Mouse (Mus musculus): ENCODE measurements around the gene Nutm1. TPM values are rescaled to one million over a fixed set of nuclear protein-coding genes. Genes with fewer than 3 reads are reported as not detected.
"Not testable (repeated sequence)": the region's sequence is repeated elsewhere in the genome, so short reads cannot be mapped to it uniquely, and the experiment has no call there.

Gene Nutm1
- not detected in 2 replicates for polyA plus RNA-seq (2014; fragmentation: Nextera tagmentation; extraction: Ambion mirVana)

GRCm38 (mm10) chr2:112259241-112259962, at the start of gene Nutm1:
TSS of gene Nutm1 (minus strand) at chr2:112259291.
- Histone ChIP-seq H3K9ac (replicated peaks; ENCODE audit: low read depth, low read length) (no peak within 1 kb of the TSS), H3K4me1 (ENCODE audit: control insufficient read depth, insufficient read depth, low read length) (peaks cover 8% of the 10 kb centered on the region), H3K4me3 (ENCODE audit: low read depth, low read length) (no peak within 1 kb of the TSS), H3K27ac (ENCODE audit: low read length) (no peak within 1 kb of the TSS), H3K9me3 (ENCODE audit: control insufficient read depth, low read depth, low read length) (no peaks in the 10 kb centered on the region), H3K4me2 (replicated peaks; ENCODE audit: low read depth, low read length) (no peak within 1 kb of the TSS), H3K36me3 (ENCODE audit: control insufficient read depth, insufficient read depth, low read length) (no peaks in the 10 kb centered on the region), H3K27me3 (ENCODE audit: control insufficient read depth, insufficient read depth, low read length) (no peaks in the 10 kb centered on the region)
- WGBS, result 68% methylated on average over 10 of the region's 10 CpGs
- ATAC-seq (ENCODE audit: insufficient number of reproducible peaks, insufficient read depth, low FRiP score, low read depth), result no peak

- ATAC-seq (ENCODE audit: insufficient number of reproducible peaks, insufficient read depth, low FRiP score, low read depth), result no peak
- H3K9me3 ChIP-seq (ENCODE audit: control insufficient read depth, low read depth, low read length), result no peaks in the 10 kb centered on the region
Measured at GRCm38 (mm10) chr2:112308671-112309070, 49.6 kb upstream of the Nutm1 start.

GRCm38 (mm10) chr2:112298221-112298620, 39.1 kb upstream of the Nutm1 start:
- H3K27ac ChIP-seq (ENCODE audit: low read length), result no peak overlapping the region
- H3K36me3 ChIP-seq (ENCODE audit: control insufficient read depth, insufficient read depth, low read length), result no peaks in the 10 kb centered on the region
- no peak overlapping the region for H3K9ac ChIP-seq (replicated peaks; ENCODE audit: low read depth, low read length)
- WGBS, result 93% methylated on average over 4 of the region's 4 CpGs
- H3K27me3 ChIP-seq (ENCODE audit: control insufficient read depth, insufficient read depth, low read length), result no peaks in the 10 kb centered on the region
- no peak overlapping the region for H3K4me3 ChIP-seq (ENCODE audit: low read depth, low read length)
- no peaks in the 10 kb centered on the region for H3K9me3 ChIP-seq (ENCODE audit: control insufficient read depth, low read depth, low read length)
- no peaks in the 10 kb centered on the region for H3K4me1 ChIP-seq (ENCODE audit: control insufficient read depth, insufficient read depth, low read length)
- no peak for ATAC-seq (ENCODE audit: insufficient number of reproducible peaks, insufficient read depth, low FRiP score, low read depth)
- H3K4me2 ChIP-seq (replicated peaks; ENCODE audit: low read depth, low read length), result no peak overlapping the region

More at GRCm38 (mm10) chr2:112308671-112309070, 49.6 kb upstream of the Nutm1 start:
- Histone ChIP-seq H3K9ac (replicated peaks; ENCODE audit: low read depth, low read length) (no peak overlapping the region), H3K27ac (ENCODE audit: low read length) (no peak overlapping the region), H3K36me3 (ENCODE audit: control insufficient read depth, insufficient read depth, low read length) (no peaks in the 10 kb centered on the region), H3K4me1 (ENCODE audit: control insufficient read depth, insufficient read depth, low read length) (no peaks in the 10 kb centered on the region), H3K4me2 (replicated peaks; ENCODE audit: low read depth, low read length) (no peak overlapping the region), H3K27me3 (ENCODE audit: control insufficient read depth, insufficient read depth, low read length) (no peaks in the 10 kb centered on the region), H3K4me3 (ENCODE audit: low read depth, low read length) (no peak overlapping the region)
- WGBS, result 88% methylated on average over 3 of the region's 3 CpGs

GRCm38 (mm10) chr2:112296211-112296610, 37.1 kb upstream of the Nutm1 start:
- WGBS, result 82% methylated on average over 3 of the region's 3 CpGs
- no peak overlapping the region for H3K4me2 ChIP-seq (replicated peaks; ENCODE audit: low read depth, low read length)
- no peaks in the 10 kb centered on the region for H3K36me3 ChIP-seq (ENCODE audit: control insufficient read depth, insufficient read depth, low read length)
- no peak overlapping the region for H3K4me3 ChIP-seq (ENCODE audit: low read depth, low read length)
- H3K4me1 ChIP-seq (ENCODE audit: control insufficient read depth, insufficient read depth, low read length), result no peaks in the 10 kb centered on the region
- no peak overlapping the region for H3K9ac ChIP-seq (replicated peaks; ENCODE audit: low read depth, low read length)
- no peaks in the 10 kb centered on the region for H3K9me3 ChIP-seq (ENCODE audit: control insufficient read depth, low read depth, low read length)
- no peaks in the 10 kb centered on the region for H3K27me3 ChIP-seq (ENCODE audit: control insufficient read depth, insufficient read depth, low read length)
- ATAC-seq (ENCODE audit: insufficient number of reproducible peaks, insufficient read depth, low FRiP score, low read depth), result no peak
- H3K27ac ChIP-seq (ENCODE audit: low read length), result no peak overlapping the region

- H3K36me3 ChIP-seq (ENCODE audit: control insufficient read depth, insufficient read depth, low read length), result no peaks in the 10 kb centered on the region
- H3K27me3 ChIP-seq (ENCODE audit: control insufficient read depth, insufficient read depth, low read length), result no peaks in the 10 kb centered on the region
- no peak overlapping the region for H3K4me3 ChIP-seq (ENCODE audit: low read depth, low read length)
- WGBS, result 81% methylated on average over 2 of the region's 2 CpGs
- no peak for ATAC-seq (ENCODE audit: insufficient number of reproducible peaks, insufficient read depth, low FRiP score, low read depth)
- no peaks in the 10 kb centered on the region for H3K9me3 ChIP-seq (ENCODE audit: control insufficient read depth, low read depth, low read length)
- no peak overlapping the region for H3K9ac ChIP-seq (replicated peaks; ENCODE audit: low read depth, low read length)
- no peaks in the 10 kb centered on the region for H3K4me1 ChIP-seq (ENCODE audit: control insufficient read depth, insufficient read depth, low read length)
- no peak overlapping the region for H3K4me2 ChIP-seq (replicated peaks; ENCODE audit: low read depth, low read length)
- H3K27ac ChIP-seq (ENCODE audit: low read length), result no peak overlapping the region
Measured at GRCm38 (mm10) chr2:112292823-112293222, 33.7 kb upstream of the Nutm1 start.

- 83% methylated on average over 3 of the region's 3 CpGs for WGBS
- H3K4me3 ChIP-seq (ENCODE audit: low read depth, low read length), result no peak overlapping the region
- H3K27me3 ChIP-seq (ENCODE audit: control insufficient read depth, insufficient read depth, low read length), result no peaks in the 10 kb centered on the region
- H3K36me3 ChIP-seq (ENCODE audit: control insufficient read depth, insufficient read depth, low read length), result no peaks in the 10 kb centered on the region
- no peaks in the 10 kb centered on the region for H3K4me1 ChIP-seq (ENCODE audit: control insufficient read depth, insufficient read depth, low read length)
- no peaks in the 10 kb centered on the region for H3K9me3 ChIP-seq (ENCODE audit: control insufficient read depth, low read depth, low read length)
- H3K27ac ChIP-seq (ENCODE audit: low read length), result no peak overlapping the region
- no peak overlapping the region for H3K9ac ChIP-seq (replicated peaks; ENCODE audit: low read depth, low read length)
- no peak overlapping the region for H3K4me2 ChIP-seq (replicated peaks; ENCODE audit: low read depth, low read length)
- ATAC-seq (ENCODE audit: insufficient number of reproducible peaks, insufficient read depth, low FRiP score, low read depth), result no peak
Measured at GRCm38 (mm10) chr2:112289507-112289906, 30.4 kb upstream of the Nutm1 start.

GRCm38 (mm10) chr2:112287059-112287458, 28.0 kb upstream of the Nutm1 start:
- no peaks in the 10 kb centered on the region for H3K4me1 ChIP-seq (ENCODE audit: control insufficient read depth, insufficient read depth, low read length)
- H3K4me3 ChIP-seq (ENCODE audit: low read depth, low read length), result no peak overlapping the region
- 61% methylated on average over 4 of the region's 4 CpGs for WGBS
- ATAC-seq (ENCODE audit: insufficient number of reproducible peaks, insufficient read depth, low FRiP score, low read depth), result peak; percentile 84
- H3K9me3 ChIP-seq (ENCODE audit: control insufficient read depth, low read depth, low read length), result no peaks in the 10 kb centered on the region
- H3K9ac ChIP-seq (replicated peaks; ENCODE audit: low read depth, low read length), result no peak overlapping the region
- no peaks in the 10 kb centered on the region for H3K27me3 ChIP-seq (ENCODE audit: control insufficient read depth, insufficient read depth, low read length)
- no peaks in the 10 kb centered on the region for H3K36me3 ChIP-seq (ENCODE audit: control insufficient read depth, insufficient read depth, low read length)
- H3K27ac ChIP-seq (ENCODE audit: low read length), result no peak overlapping the region
- H3K4me2 ChIP-seq (replicated peaks; ENCODE audit: low read depth, low read length), result 0 out of 2 replicates have a peak overlapping the region, but pooled peaks have one; percentile 10

GRCm38 (mm10) chr2:112286062-112286461, 27.0 kb upstream of the Nutm1 start:
- not testable (repeated sequence) for H3K4me2 ChIP-seq (replicated peaks; ENCODE audit: low read depth, low read length); H3K4me3 ChIP-seq (ENCODE audit: low read depth, low read length); H3K27ac ChIP-seq (ENCODE audit: low read length); ATAC-seq (ENCODE audit: insufficient number of reproducible peaks, insufficient read depth, low FRiP score, low read depth); H3K9ac ChIP-seq (replicated peaks; ENCODE audit: low read depth, low read length); H3K4me1 ChIP-seq (ENCODE audit: control insufficient read depth, insufficient read depth, low read length); H3K9me3 ChIP-seq (ENCODE audit: control insufficient read depth, low read depth, low read length); H3K27me3 ChIP-seq (ENCODE audit: control insufficient read depth, insufficient read depth, low read length); H3K36me3 ChIP-seq (ENCODE audit: control insufficient read depth, insufficient read depth, low read length)
- 80% methylated on average over 1 of the region's 1 CpGs for WGBS

GRCm38 (mm10) chr2:112285031-112285390, 25.9 kb upstream of the Nutm1 start:
- peak overlapping the region; percentile 52 for H3K4me3 ChIP-seq (ENCODE audit: low read depth, low read length)
- H3K9ac ChIP-seq (replicated peaks; ENCODE audit: low read depth, low read length), result peak overlapping the region; percentile 40; the same call in 1 of the 2 replicates
- H3K4me2 ChIP-seq (replicated peaks; ENCODE audit: low read depth, low read length), result peak overlapping the region; percentile 90
- H3K36me3 ChIP-seq (ENCODE audit: control insufficient read depth, insufficient read depth, low read length), result no peaks in the 10 kb centered on the region
- no peaks in the 10 kb centered on the region for H3K27me3 ChIP-seq (ENCODE audit: control insufficient read depth, insufficient read depth, low read length)
- 52% methylated on average over 6 of the region's 6 CpGs for WGBS
- no peak for ATAC-seq (ENCODE audit: insufficient number of reproducible peaks, insufficient read depth, low FRiP score, low read depth)
- no peak overlapping the region for H3K27ac ChIP-seq (ENCODE audit: low read length)
- no peaks in the 10 kb centered on the region for H3K4me1 ChIP-seq (ENCODE audit: control insufficient read depth, insufficient read depth, low read length)
- H3K9me3 ChIP-seq (ENCODE audit: control insufficient read depth, low read depth, low read length), result no peaks in the 10 kb centered on the region
